Mouse (Mus musculus) Muller cell, postnatal 12 days (primary cell): Measurements from ENCODE around the gene Gstm1.
"Not testable (repeated sequence)": the region's sequence is repeated elsewhere in the genome, so short reads cannot be mapped to it uniquely, and the experiment has no call there.

Experiments
- DNase-seq: peaks from one replicate; pipeline ENCODE4 v3.0.0-alpha.2; 2015; ENCODE audit errors: inconsistent ontology term

Gstm1 gene

DNA sequence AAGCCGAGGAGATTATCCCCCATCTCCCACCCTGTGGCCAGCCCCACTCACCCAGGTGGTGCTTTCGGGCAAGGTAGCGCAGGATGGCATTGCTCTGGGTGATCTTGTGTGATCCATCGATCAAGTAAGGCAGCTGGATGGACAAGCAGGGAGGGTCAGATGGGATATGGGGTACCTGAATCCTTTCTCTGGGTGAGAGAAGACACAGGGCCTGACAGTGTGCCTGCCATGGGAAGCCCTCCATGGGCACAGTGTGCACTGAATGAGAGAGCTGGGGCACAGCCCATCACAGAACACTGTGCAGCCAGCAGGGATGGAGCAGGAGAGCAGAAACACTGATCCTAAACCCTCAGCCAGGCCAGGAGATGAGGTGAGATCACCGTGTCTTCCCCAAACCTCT, 1.3 kb downstream of the Gstm1 start:
- not testable (repeated sequence) for DNase-seq

GRCm38 (mm10) chr3:108014974-108015346, 2.8 kb downstream of the Gstm1 start:
- no peak for DNase-seq

DNA sequence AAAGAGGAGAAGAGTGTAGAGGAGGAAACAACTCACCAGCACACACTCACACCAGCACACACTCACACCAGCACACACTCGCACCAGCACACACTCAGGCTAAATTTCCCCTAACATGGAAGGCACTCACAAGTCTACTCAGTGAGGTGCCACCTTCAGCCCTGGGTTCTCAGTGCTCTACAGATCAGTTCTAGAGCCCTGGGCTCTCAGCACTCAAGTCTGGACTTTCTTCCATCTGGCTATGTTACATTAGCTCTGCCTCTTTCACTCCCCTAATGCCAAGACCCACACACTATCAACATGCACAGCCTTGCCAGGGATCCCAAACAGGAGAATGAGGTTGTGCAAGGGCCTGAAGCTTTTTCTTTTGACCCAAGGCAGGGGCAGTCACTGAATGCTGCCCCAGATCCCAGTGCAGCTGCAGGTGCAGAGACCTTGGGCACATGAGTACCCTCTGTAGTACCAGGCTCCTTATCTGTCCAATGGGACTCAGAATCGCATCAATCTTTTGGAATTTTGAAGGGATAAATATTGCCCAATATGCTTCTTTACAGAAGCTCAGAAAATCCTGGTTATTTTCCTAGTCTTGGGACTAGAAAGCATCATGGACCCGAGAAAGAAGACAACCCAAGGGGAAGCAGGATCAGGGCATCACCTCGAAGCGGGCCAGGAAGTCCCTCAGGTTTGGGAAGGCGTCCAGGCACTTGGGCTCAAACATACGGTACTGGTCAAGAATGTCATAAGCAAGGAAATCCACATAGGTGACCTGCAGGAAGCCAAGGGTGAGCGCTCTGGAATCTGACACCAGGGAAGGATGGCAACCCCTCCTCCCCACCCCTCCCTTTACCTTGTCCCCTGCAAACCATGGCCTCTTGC, 3.4 kb downstream of the Gstm1 start:
- no peak for DNase-seq

GRCm38 (mm10) chr3:108013331-108013871, 4.4 kb downstream of the Gstm1 start:
- peak; percentile 88 for DNase-seq

- DNase-seq: peak; percentile 73
Observed at GRCm38 (mm10) chr3:108011558-108011957, 6.2 kb downstream of the Gstm1 start.

- peak; percentile 77 for DNase-seq
Observed at GRCm38 (mm10) chr3:108010286-108010685, 7.5 kb downstream of the Gstm1 start.

DNA sequence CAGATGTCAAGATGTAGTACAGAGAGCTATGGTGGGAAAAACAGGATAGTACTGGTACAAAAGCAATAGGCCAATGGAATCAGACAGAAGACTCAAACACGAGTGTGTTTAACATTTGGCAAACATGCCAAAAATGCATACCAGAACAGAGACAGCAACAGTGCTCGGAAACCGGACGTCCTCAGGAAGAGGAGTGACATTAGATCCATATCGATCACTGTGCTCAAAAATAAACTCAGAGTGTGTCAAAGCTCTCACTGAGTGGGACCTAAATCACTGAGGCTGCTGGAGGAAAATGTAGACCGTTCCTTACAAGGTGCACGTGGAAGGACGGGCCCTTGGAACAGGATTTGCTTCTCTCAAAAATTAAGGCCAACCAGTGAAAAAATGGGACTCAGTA, 15.8 kb downstream of the Gstm1 start:
- DNase-seq: no peak

DNA sequence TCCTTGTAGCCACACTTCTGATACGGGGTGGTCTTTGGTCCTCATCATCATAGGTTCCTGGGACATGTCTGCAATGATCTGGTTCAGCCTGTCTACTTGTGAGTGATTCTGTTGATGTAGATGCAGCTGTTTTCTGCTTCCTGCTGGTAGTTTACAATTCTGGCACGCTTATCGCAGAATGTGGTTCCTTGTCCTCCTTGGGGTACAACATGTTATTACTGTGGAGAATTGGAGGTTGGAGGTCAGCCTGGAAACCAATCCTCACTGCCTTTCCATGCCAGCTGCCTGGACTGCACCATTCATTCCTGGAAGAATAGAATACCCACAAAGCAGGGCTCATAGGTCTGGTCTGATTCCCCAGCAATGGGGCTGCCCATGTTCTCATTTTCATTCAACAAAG, 18.3 kb downstream of the Gstm1 start:
- no peak for DNase-seq

- DNase-seq: no peak
Observed at GRCm38 (mm10) chr3:107998591-107998990, 19.2 kb downstream of the Gstm1 start.

DNA sequence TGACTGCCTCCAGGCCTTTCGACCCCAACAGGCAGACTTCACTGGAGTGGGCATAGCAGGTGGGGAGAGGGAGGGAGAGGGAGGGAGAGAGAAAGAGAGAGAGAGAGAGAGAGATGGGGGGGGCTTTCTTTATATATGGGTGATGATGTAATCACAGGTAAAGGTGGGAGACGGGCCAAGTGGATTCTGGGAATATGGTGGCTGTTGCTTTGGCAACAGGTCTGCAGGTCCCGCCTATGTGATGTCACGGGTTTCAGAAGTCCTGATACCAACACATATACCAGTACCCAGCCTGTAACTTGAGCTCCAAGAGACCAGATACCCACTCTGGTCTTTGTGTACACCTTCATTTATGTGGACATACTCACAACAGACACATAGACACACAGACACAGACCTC, 21.2 kb downstream of the Gstm1 start:
- DNase-seq: no peak

DNA sequence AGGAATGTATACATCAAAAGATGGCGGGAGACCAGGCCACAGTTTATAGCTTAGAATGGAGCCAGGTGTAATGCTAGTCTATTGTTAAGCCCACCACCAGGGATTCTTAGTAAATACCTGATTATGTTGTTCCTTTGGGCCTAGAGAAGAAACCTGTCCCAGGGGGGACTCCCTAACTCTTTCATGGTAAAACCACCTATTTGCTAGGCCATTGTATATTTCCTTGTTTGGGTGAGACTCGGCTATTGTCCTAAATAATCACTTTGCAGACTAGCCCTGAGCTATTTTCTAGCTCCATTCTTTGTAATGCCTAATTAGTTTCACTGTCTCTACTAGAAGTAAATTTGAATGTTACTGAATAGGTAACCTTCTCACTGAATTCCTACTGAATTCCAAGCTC, 21.8 kb downstream of the Gstm1 start:
- DNase-seq: not testable (repeated sequence)

- DNase-seq: peak; percentile 37
Observed at GRCm38 (mm10) chr3:107986041-107986562, 31.7 kb downstream of the Gstm1 start, which contains the start of gene Gstm2. Gstm2 (minus strand) TSS chr3:107986453.

DNA sequence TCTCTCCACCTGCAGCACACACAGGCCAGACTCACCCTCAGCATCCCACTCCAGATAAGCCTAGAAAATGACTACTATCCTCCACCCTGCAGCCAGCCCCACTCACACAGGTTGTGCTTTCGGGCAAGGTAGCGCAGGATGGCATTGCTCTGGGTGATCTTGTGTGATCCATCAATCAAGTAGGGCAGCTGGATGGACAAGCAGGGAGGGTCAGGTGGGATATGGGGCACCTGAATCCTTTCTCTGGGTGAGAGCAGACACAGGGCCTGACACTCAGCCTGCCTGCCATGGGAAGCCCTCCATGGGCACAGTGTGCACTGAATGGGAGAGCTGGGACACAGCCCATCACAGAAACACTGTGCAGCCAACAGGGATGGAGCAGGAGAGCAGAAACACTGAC, 32.6 kb downstream of the Gstm1 start:
- DNase-seq: not testable (repeated sequence)

DNA sequence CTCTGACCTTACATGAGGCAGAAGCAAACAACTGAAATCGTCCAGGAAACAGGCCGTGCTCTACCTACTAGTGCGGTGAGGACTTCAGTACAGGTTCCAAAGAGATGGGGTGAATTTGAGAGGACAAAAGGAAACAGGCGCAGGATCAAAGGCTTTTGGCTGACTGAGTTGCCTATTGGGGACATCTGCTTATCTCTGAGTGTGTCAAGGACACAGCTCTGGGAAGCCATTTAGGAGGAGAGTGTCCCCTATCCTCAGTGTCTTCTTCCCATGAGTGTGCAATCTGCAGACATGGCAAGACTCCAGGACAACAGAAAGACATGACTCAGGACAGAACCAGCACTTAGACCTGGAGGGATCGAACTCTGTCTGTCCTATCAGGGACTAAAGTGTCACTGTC, 33.3 kb downstream of the Gstm1 start:
- no peak for DNase-seq

GRCm38 (mm10) chr3:107983771-107984170, 34.0 kb downstream of the Gstm1 start:
- DNase-seq: no peak

DNA sequence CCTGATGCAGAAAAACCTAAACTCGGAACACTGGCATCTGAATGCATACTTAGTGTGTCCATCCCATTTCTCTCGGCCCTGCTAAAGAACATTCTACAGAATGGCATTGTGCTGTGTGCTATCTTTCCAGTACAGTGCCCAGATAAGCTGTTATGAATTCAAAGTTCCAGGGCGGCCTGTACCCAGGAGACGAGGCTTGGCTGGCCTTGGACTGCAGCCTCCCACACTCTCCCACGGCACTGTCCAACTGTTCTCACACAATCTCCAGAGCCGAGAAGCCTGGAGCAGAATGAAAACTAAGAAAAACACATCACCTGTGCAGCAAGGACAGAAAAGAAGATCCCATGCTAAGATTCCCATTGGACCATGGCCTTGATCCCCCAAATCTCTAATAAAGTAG, 35.0 kb downstream of the Gstm1 start:
- no peak for DNase-seq

DNA sequence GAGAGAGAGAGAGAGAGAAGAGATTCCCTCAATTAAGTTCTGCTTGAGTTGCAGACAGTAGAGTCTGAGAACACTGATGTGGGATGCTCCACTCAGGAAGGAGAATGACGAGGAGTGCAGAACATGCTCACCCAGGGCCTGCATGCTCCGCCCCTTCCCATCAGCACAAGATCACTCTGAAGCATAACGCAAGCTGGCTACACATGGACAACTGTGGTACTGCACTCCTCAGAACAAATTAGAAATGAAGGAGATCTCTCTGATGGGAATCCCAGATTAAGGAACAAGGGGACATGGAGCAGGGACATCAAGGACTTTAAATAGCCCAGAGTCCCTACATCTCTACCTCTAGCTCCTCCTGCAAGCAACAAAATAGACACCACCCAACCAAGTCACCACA, 36.5 kb downstream of the Gstm1 start:
- DNase-seq: no peak

DNA sequence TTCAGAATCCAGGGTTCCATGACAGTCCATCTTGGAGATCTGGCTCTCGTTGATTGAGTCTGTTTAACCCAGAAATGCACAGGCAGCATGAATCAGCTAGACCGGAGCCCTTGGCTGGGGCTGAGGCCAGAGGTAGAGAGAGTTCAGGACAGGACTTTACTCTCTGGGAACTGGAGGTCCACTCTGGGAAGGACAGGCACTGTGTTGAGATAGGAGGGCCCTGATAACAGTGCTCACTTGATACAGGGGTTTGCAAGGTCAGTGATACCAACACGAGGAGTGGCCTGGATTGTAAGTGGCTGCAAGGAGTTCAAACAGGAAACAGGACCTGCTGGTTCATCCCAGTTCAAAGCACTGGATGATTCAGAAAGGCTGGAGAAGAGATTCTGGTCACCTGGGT, 40.1 kb downstream of the Gstm1 start:
- DNase-seq: no peak

DNA sequence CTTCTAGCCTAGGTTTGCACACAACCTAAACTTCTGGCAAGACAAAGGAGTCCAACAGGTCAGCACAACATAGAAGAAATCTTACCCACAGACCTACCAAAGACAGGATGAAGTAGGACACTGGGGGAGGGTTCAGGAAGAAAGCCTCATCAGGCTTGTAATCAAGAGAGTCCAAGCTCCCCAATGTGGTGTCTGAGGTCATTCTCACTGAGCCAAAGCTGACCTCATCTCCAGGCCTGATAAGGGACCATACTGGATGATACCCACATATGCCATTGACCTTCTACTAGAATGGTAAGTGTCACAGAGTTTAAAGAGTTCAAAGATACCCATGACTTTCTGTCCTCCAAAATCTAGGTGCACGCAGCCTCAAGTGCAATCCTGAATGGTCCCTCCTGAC, 43.5 kb downstream of the Gstm1 start:
- DNase-seq: no peak

GRCm38 (mm10) chr3:107972070-107972469, 45.7 kb downstream of the Gstm1 start:
- no peak for DNase-seq

GRCm38 (mm10) chr3:107971101-107971500, 46.7 kb downstream of the Gstm1 start:
- not testable (repeated sequence) for DNase-seq

DNA sequence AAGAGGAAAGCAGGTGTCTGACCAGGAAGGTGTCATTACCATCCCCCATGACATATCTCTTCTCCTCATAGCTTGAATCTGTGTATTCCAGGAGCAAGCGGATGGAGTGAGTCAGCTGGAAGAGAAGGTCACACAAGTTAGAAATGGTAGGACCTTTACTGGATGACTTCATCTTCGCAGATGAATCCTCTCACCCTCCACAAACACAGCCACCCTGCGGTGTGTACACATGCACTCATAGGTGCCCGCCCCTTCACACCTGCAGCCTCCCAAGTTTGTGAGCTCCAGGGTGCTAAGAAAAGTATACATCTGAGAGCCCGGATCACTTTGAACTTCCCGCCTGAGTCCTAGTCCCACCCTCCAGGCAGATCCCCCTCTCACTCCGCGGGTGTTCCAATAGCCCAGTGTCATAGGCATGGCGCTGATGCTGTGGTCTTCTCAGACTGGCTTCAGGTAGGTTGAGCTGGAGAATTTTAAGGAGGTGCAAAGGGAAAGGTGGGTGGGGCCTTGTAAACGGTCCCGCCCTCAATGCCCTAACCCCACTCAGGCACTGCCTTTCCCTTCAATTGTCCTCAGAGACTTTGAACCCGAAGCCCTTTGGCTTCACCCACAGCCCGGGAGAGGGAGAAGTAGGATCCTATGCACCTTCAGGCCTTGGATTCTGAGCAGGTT, 48.9 kb downstream of the Gstm1 start, which contains the start of gene Gstm3:
Gstm3 (minus strand) TSS at position 560 of the 672 bp plus-strand sequence.
- DNase-seq: no peak
